Mouse (Mus musculus): ENCODE results near the gene Ern2.

- TF ChIP-seq CTCF (IDR thresholded peaks at IDR 0.05; ENCODE audit: low read depth, low read length) (no peak), TAL1 (conservative IDR thresholded peaks at IDR 0.05; ENCODE audit: low read depth, low read length) (no peak), GATA1 (IDR thresholded peaks at IDR 0.05; ENCODE audit: borderline replicate concordance, low read length) (no peak), POLR2AphosphoS5 (IDR thresholded peaks at IDR 0.05; ENCODE audit: insufficient replicate concordance, low read depth, low read length) (no peak), GATA2 (IDR thresholded peaks at IDR 0.05; ENCODE audit: borderline replicate concordance, low read depth, low read length) (no peak)
Observed at GRCm38 (mm10) chr7:122131834-122132233, 54.2 kb downstream of the Ern2 start.
